Mouse (Mus musculus): ENCODE measurements at regions not wholly inside any gene's neighbourhood (a gene's known extent, or its start where the extent isn't known, plus 50 kb on each side); places are given as distances from the start of the nearest gene placed in this dataset.
"Not testable (repeated sequence)": the region's sequence is repeated elsewhere in the genome, so short reads cannot be mapped to it uniquely, and the experiment has no call there.

DNA sequence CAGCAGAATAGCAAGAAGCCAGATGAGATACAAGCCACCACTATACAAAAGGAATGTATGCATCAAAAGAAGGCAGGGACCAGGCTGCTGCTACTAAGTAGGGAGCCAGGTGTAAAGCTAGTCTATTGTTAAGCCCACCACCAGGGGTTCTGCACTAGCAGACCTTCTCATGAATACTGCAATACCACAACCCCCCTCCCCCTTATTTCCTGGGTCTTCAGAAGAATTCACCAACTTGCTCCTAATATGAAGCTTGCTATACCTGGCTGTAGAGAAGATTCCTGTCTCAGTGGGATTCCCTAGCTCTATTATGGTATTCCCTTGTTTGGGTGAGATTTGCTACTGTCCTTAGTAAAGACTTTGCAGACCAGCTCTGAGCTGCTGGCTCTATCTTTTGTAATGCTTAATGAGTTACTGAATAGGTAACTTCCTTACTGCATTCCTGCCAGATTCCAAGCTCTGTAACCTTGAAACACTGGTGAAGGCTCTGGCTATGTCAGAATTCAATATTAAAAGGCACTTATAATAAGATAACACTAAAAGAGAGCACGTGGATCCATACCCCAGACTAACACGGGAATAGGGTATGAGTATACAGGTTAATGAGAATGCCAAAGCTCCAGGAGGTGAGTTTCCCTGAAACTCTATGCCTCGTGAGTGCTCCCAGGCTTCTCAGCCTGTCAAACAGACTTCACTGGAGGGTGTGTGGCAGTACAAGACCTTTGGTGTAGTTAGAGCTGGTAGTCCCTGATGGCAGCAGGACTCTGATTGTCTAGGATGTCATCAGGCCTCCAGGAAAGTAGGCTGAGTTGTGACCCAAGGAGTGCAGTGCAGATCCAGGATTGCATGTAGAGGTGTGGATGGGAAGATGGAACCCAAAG lies 455.5 kb downstream of the Plxdc2 start:
- ATAC-seq (replicated peaks; ENCODE audit: poor library complexity, severe bottlenecking), result not testable (repeated sequence)

DNA sequence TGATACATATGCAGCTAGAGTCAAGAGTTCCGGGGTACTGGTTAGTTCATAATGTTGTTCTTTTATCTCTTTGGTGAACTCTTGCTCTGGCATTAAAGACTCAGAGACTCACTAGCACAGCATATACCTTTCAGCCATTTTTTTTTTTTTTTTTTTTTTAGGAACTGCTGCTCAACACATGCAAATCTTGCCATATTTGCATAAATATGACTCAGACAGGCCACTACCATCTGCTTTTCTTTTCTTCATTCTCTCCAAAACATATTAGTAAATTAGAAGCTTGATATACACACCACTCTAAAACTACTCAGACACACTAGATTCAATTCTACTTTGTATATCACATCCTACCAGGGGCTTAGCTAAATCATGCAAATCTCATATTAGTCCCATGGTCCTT lies 464.3 kb downstream of the Plxdc2 start:
- ATAC-seq (replicated peaks; ENCODE audit: poor library complexity, severe bottlenecking), result no peak

DNA sequence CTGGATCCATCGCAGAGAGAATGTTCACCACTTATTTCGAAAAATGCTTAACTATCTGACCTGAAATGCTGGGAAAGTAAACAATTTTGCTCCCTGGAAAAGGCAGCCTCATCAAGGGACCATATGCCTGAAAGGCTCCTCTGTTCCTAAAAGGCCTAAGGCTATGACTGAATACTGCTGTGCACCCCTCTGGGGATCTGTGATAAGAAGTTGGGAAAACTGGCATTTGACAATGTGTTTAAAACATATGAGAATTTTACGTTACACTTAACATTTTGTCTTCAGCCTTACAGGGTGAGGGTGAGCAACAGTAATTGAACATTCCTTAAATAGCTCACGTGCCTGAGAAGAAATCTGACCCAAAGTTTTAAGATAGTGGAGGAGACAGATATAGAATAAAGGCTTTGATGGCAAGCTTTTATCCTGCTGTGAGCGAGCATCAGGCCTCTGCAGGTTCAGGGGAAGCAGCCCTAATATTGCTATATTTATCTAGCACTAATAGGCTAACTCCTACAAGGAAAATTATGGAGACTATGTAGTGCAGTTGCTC lies 468.7 kb downstream of the Plxdc2 start:
- ATAC-seq (replicated peaks; ENCODE audit: poor library complexity, severe bottlenecking), result no peak

DNA sequence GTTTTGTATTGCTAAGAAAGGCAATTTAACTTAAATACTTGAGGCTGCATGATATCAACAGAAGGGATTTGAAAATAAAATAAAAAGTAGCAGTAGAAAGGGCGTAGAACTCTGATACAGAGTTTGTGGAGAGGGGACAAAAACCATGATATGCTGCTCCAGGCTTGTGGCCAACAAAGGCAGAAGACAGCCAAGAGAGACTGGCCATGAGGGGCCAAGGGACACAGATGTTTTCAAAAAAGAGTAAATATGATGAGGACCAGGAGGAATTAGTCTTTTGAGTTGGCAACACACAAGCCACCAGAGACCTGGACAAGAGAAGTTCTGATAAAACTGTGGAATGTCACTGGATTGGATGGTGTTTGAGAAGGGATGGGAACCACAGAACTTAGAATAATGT lies 471.2 kb downstream of the Plxdc2 start:
- ATAC-seq (replicated peaks; ENCODE audit: poor library complexity, severe bottlenecking), result no peak

DNA sequence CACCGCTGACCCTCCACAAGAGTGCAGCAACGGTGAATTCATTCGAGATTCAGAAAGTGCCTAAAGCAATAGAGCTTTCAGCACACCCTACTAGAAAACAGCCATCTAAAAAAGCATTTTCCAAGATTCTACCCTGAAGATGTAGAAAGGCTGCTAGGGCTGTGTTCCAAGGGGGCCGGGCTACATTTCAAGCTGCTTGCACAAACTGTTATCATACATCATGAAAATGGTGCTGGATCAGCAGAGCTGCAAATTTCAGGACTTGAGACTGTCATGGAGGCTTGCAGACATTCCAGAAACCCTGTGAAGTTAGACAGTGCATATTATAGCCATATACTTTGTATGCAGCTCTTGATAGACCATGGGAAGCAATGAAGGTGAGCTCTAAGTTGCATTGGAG lies 479.9 kb downstream of the Plxdc2 start:
- no peak for ATAC-seq (replicated peaks; ENCODE audit: poor library complexity, severe bottlenecking)

DNA sequence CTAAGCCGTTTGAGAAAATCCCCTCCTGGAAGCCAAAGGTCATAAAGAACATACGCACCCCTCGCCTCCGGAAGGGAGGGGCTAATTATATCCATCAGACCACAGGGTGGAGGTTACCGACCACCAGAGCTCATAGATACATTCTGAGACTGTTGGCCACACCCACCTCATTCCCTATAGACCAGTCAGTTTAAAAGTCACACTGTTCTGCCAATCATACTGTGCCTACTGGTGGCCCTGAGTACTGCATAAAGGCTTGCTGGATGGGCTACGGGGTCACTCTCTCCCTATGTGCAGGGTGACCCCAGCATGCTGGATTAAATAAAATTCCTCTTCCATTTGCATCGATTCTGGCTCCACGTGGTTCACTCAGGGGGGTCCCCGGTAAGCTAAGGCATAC lies 482.6 kb downstream of the Plxdc2 start:
- ATAC-seq (replicated peaks; ENCODE audit: poor library complexity, severe bottlenecking), result no peak

DNA sequence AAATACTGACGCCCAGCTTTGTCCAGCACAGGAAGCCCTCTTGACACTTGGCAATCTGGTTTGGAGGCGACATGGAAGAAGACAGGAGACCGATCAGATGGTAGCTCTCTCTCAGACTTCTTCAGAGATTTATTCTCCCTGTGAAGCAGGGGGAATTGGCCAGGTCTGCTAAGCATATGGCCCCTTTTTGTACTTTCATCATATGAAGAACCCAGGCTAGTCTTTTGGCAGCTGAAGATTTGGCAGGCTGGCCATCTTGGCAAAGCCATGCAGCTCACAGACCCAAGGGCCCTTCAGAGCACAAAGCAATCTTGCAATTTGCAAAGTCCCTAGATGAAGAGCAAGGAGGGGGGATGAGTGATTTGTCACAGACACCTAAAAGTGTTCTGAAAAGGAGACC lies 493.8 kb downstream of the Plxdc2 start:
- ATAC-seq (replicated peaks; ENCODE audit: poor library complexity, severe bottlenecking), result no peak

DNA sequence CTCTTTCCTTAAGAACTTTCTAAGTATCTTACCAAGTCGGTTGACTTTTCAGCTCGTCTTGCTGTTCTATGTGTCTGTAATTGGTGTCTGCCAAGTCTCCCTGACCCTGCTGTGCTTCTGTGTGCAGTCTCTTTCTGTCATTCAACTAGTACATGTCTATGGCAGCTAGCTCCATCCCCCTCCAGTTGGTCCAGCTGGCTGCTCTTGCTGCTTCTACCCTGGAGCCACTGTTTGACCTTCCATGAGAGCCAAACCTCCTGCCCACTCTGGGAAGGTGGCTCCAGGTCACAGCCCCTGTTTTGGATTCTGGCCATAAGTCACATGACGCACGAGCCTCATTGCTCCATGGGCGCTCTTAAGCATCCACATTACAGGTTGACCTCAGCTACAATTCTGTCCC lies 504.0 kb downstream of the Plxdc2 start:
- ATAC-seq (replicated peaks; ENCODE audit: poor library complexity, severe bottlenecking), result no peak

DNA sequence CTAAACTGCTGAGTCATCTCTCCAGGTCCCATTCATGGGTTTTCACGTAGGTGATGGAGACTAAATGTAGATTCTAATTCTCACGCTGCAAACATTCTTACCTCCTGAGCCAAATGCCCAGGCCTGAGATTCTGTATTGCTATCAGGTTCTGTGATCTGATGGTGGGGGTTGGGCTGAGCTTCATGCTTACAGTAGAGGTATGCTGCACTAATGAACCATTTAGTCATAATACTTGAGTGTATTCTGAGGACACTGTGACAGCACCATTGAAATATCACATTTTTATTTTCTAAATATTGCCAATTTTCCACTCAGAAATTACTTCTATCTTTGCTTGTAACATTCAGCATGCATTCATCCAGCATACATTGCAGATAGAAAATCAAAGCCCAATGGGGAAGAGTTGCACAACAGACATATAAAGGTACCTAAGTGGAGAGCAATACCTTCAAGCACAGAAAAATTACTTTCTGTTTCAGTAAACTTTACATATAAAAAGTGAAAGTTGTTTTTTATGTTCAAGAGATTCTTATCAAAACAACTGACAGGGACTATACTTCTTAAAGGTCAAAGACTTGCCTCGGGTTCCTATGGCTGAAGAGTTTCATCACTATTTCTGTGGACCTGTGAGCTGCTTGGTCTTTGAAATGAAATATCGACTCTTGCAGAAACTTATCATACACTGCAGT lies 510.2 kb downstream of the Plxdc2 start:
- ATAC-seq (replicated peaks; ENCODE audit: poor library complexity, severe bottlenecking), result no peak

DNA sequence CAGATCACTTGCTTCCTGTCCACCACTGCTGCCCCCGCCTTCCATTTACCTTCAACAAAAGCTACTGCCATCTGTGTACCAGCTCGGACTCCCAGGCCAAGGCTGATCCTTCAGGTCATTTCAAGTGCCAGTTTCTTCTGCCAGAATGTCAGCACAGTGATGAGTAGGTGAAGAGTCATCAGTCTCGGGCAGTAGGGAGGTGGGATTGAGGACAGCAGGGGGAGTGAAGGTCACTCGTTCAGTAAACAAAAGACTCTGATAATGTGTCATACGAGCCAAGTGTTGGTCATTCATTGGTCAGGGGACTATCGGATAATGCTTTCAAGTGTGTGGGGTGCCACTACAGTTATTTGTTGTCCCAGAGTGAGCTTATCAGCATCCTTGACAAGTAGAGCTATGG lies 536.3 kb downstream of the Plxdc2 start:
- ATAC-seq (replicated peaks; ENCODE audit: poor library complexity, severe bottlenecking), result not testable (repeated sequence)

DNA sequence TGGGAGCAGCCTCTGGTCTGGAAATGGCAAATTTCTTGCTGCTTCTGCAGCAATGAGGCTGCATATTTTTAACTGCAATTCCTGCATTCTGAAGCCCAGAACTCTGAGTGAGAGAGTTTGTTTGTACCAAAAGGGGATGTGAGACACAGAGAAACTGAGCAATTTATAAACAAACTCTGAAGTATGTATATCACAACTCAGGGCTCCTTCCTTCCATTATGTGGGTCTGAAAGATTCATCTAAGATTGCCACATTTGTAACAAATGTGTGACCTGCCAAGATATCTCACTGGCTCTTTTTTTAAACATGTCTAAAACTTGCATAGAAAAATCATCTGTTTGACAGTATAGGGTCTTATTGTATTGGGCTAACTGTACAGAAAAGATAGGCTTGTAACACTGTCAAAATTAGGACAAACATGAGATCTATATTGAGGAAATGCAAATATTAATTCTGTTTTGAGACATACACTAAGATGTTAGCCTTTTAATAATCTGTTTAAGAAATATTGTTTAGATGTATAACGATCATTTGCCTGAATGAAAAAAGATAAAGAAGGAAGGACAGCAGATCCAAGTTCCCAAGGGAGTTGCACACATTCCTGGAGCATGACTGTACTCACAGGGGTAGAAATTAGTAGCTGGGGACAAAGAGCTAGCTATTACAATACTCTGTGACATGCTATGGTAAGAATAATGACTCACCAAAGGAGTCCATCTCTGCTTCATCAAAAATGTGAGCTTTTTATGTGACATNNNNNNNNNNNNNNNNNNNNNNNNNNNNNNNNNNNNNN lies 553.3 kb downstream of the Plxdc2 start:
- no peak for ATAC-seq (replicated peaks; ENCODE audit: poor library complexity, severe bottlenecking)

DNA sequence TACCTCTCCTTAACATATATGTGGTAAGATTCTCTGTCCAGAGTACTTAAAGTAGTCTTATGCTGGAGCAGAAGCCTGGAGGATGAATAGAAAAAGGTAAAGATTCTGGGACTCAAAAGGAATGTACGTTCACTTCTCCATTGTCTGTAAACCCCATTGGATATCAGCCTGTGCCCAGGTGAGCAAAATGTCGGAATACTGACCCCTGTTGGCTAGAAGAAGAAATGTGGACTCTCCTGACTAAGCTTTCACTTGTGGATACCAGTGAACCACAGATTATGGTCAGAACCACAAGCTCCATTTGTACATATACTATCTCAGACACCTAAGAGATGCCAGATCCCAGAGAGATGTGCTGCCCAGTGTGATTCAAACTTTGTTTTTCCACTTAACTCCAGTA lies 558.5 kb downstream of the Plxdc2 start:
- ATAC-seq (replicated peaks; ENCODE audit: poor library complexity, severe bottlenecking), result peak; percentile 59

DNA sequence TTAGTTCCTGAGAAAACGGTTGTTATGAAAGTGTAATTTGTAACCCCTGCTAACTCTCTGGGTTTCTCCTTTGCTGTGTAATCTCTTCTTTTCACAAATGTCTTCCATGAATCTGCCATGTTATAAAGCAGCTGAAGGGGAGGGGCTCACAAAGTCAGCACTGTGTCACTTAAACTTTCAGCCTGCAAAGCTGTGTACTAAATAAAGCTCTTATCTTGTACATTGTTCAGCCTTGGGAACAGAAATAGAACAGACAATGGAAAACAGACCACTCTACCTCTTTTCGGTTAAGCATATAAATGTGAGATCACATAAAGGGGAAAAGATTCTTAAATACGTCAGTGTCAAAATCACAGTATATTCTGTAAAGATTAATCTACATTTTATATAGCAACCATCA lies 573.9 kb downstream of the Plxdc2 start:
- ATAC-seq (replicated peaks; ENCODE audit: poor library complexity, severe bottlenecking), result no peak

DNA sequence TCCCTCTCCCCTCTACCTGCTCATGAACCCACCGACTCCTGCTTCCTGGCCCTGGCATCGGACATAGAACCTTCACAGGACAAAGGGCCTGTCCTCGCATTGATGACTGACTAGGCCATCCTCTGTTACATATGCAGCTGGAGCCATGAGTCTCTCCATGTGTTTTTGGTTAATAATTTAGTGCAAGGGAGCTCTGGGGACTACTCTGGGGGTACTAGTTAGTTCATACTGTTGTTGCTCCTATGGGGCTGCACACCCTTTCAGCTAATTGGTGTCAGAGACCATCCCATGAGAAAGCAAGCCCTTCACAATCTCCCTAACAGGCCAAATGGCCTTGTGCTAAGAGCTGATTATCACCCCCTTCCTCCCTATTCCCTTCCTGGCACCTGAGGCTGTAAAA lies 603.3 kb downstream of the Plxdc2 start:
- no peak for ATAC-seq (replicated peaks; ENCODE audit: poor library complexity, severe bottlenecking)

DNA sequence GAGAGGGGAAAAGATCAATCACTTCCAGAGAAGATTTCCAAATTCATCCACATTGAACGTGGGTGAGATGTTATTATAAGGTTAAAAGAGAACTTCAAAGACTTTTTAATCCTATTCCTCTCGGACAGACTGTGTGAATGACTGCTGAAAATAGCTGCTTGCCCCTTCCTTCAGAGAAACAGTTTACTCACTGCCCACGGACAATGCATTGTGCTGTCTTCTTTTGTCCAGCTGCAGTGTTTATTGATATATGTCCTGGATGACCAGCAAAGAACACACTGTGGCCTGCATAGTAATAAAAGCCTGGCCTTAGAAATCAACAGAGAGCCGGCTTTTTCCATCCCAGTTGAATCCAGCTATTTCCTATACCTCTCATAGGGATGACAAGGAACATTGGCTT lies 621.3 kb downstream of the Plxdc2 start:
- no peak for ATAC-seq (replicated peaks; ENCODE audit: poor library complexity, severe bottlenecking)

DNA sequence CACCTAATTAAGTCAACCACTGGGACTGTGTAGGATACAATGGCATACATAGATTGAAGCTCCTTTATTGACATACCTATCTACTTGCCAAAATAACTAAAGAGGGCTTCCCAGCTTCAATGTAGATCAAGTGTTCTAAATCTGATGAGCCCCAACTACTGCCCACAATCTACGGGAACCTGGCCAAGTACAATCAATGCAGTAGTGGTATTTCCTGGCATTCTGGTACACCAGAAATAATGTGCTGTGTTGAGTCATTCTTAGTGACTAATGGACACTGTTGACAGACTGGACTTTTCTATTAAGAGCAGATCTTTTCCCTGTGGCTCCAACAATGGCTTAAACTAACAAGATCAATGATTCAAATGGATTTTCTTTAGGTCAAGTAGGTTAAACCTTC lies 626.7 kb downstream of the Plxdc2 start:
- ATAC-seq (replicated peaks; ENCODE audit: poor library complexity, severe bottlenecking), result no peak

DNA sequence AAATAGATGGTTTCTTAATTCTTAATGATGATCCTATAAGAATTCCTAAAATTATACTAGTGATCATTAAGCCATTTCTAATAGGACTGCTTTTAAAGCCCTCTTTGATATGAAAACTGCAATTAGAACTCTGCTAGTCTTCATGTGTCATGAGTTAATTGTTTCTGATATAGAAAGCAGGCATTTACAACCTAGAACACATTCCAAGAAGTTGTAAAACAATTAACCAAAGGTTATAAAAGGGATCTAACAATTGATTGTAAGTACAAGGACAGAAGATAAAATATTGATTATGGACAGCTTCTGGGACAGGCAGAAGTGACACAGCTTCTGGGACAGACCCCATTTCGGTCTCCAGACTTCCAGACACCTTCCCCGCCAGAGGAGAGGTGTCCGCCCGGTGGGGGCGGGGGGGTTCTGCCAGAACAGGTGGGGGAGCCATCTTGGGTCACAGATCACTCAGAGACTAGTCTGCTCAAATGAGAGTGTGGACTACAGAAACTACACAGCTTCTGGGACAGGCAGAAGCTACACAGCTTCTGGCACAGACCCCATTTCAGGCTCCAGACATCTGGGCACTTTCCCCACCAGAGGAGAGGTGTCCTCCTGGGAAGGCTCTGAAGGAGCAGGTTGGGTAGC lies 627.6 kb downstream of the Plxdc2 start:
- ATAC-seq (replicated peaks; ENCODE audit: poor library complexity, severe bottlenecking), result no peak

All from granulocyte monocyte progenitor cell, adult 5-6 weeks (primary cell).